Mouse (Mus musculus): ENCODE results near the gene Defa35.
"Not testable (repeated sequence)": the region's sequence is repeated elsewhere in the genome, so short reads cannot be mapped to it uniquely, and the experiment has no call there.

Defa35 gene

DNA sequence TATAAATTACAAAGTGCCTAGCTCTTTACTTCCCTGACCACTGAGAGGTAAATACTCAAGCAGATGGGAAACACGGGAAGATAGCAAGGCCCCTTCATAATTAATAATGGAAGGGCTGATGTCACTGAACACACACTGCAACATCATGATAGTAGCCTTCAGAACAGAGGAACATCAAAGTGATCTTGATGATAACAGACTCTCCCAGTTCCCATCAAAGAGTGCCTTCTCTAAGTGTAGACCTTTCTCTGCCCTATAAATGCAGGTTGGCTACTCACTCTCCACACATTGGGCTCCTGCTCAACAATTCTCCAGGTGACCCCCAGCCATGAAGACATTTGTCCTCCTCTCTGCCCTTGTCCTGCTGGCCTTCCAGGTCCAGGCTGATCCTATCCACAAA, at the start of gene Defa35:
Gene Defa35, plus strand, starts transcription at position 301 of the 400 bp plus-strand sequence.
- DNase-seq, result not testable (repeated sequence)

DNA sequence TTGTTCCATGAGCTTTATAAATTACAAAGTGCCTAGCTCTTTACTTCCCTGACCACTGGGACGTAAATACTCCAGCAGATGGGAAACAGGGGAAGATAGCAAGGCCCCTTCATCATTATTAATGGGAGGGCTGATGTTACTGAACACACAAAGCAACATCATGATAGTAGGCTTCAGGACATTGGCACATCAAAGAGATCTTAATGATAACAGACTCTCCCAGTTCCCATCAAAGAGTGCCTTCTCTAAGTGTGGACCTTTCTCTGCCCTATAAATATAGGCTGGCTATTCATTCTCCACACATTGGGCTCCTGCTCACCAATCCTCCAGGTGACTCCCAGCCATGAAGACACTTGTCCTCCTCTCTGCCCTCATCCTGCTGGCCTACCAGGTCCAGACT, 39.6 kb upstream of the Defa35 start, which contains the start of gene Defa21:
Gene Defa21, plus strand, starts transcription at position 301 of the 400 bp plus-strand sequence.
- not testable (repeated sequence) for DNase-seq

DNA sequence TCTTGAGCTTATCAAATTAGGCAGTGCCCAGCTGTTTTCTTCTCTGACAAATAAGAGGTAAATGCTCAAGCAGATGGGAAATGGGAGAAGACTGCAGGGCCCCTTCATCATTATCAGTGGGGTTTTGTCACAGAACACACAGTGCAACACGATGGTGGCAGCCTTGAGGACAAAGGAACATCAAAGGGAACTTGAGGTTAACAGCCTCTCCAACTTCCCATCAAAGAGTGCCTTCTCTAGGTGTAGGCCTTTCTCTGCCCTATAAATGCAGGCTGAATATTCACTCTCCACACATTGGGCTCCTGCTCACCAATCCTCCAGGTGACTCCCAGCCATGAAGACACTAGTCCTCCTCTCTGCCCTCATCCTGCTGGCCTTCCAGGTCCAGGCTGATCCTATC, 10.1 kb upstream of the Defa35 start, which contains the start of gene Defa23:
Gene Defa23, plus strand, starts transcription at position 301 of the 400 bp plus-strand sequence.
- DNase-seq, result not testable (repeated sequence)

GRCm38 (mm10) chr8:21084142-21084541, 19.3 kb downstream of the Defa35 start, which contains the start of gene Defa25:
Gene Defa25, plus strand, starts transcription at chr8:21084442.
- not testable (repeated sequence) for DNase-seq

- no peak for DNase-seq
These were observed 28.3 kb downstream of the Defa35 start for GRCm38 (mm10) chr8:21093106-21093505.

DNA sequence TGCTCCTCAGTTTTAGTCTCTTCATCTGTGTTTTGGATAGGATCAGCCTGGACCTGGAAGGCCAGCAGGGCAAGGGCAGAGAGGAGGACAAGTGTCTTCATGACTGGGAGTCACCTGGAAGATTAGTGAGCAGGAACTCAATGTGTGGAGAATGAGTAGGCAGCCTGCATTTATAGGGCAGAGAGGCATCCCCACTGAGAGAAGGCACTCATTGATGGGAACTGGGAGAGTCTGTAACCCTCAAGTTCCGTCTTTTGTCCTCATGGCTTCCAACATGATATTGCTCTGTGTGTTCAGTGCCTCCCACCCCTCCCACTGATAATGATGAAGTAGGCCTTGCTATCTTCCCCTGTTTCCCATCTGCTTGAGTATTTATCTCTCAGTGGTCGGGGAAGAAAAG, 31.1 kb downstream of the Defa35 start, which contains the start of gene Gm14851:
Gene Gm14851, minus strand, starts transcription at position 101 of the 400 bp plus-strand sequence.
- not testable (repeated sequence) for DNase-seq
